ENCODE assay signal across 23 mouse cellular contexts in genomic region chr13:19794486-19794885, GRCm38 (mm10). TPM values are rescaled to one million over a fixed set of nuclear protein-coding genes. Genes with fewer than 3 reads are reported as not detected.
DNase-seq lines count a peak whose midpoint lies in the region; ATAC-seq and TF ChIP-seq lines count a peak whose summit lies in the region.
"Had no signal": no experiment of that assay in that cellular context is flagged by ENCODE, and none has a peak within 500 bp of the region (broad histone marks: within the 10 kb centered on the region; RNA-seq: fewer than 3 reads in every experiment).

No protein-coding gene starts in this region.

- TF ChIP-seq CTCF in lung, adult 2 months (IDR thresholded peaks at IDR 0.05; ENCODE audit: insufficient read depth, low read length), result no peak
- TF ChIP-seq CTCF in brain, embryonic 14.5 days (IDR thresholded peaks at IDR 0.05; ENCODE audit: borderline replicate concordance, extremely low read depth, insufficient read depth, insufficient read length), result no peak
- TF ChIP-seq CTCF in lung, postnatal 0 days (IDR thresholded peaks at IDR 0.05), result no peak

- no peak overlapping the region for H3K9ac ChIP-seq in lung, postnatal 0 days (replicated peaks; ENCODE audit: low read depth)
- H3K9ac ChIP-seq: limb, embryonic 13.5 days; lung, embryonic 15.5 days; midbrain, embryonic 12.5 days had no signal

- TF ChIP-seq EP300 in lung, postnatal 0 days (IDR thresholded peaks at IDR 0.05), result no peak

- no peaks in the 10 kb centered on the region for H3K27me3 ChIP-seq in lung, postnatal 0 days (replicated peaks; ENCODE audit: insufficient read depth, low read length)
- H3K27me3 ChIP-seq: limb, embryonic 13.5 days; lung, embryonic 15.5 days; midbrain, embryonic 12.5 days; Patski had no signal

- no peaks in the 10 kb centered on the region for H3K4me1 ChIP-seq in lung, adult 2 months (ENCODE audit: control insufficient read depth, insufficient read depth, low read length)
- H3K4me1 ChIP-seq in lung, postnatal 0 days (ENCODE audit: insufficient read depth, low read depth, low read length), result no peaks in the 10 kb centered on the region
- H3K4me1 ChIP-seq: embryonic facial prominence, embryonic 10.5 days; limb, embryonic 13.5 days; lung, embryonic 15.5 days; midbrain, embryonic 12.5 days had no signal

- no peak for TF ChIP-seq POLR2A in lung, adult 2 months (IDR thresholded peaks at IDR 0.05; ENCODE audit: borderline replicate concordance, extremely low read depth, low read depth, low read length)
- TF ChIP-seq POLR2A in brain, embryonic 14.5 days (IDR thresholded peaks at IDR 0.05; ENCODE audit: borderline replicate concordance, extremely low read depth, insufficient read depth, insufficient read length, poor library complexity, severe bottlenecking), result no peak

- H3K27ac ChIP-seq in lung, postnatal 0 days (ENCODE audit: low read length), result no peak overlapping the region
- H3K27ac ChIP-seq: embryonic facial prominence, embryonic 10.5 days; hindbrain, postnatal 0 days; layer of hippocampus, adult 2 months; limb, embryonic 13.5 days; lung, embryonic 15.5 days; midbrain, embryonic 12.5 days; stomach, postnatal 0 days had no signal

- H3K36me3 ChIP-seq in lung, postnatal 0 days (ENCODE audit: insufficient read depth, low read length), result no peaks in the 10 kb centered on the region
- H3K36me3 ChIP-seq: embryonic facial prominence, embryonic 10.5 days; limb, embryonic 13.5 days; lung, embryonic 15.5 days; midbrain, embryonic 12.5 days had no signal

- ATAC-seq in lung, postnatal 0 days, result no peak
- peak; percentile 97 for ATAC-seq in monocyte, adult 5-6 weeks (replicated peaks; ENCODE audit: insufficient number of reproducible peaks, low FRiP score, low TSS enrichment, poor library complexity, severe bottlenecking)
- ATAC-seq: hindbrain, postnatal 0 days; Patski had no signal

- WGBS in lung, adult 2 months, result 66% methylated on average over 6 of the region's 6 CpGs
- 64% methylated on average over 6 of the region's 6 CpGs for WGBS in lung, postnatal 0 days

- no peaks in the 10 kb centered on the region for H3K9me3 ChIP-seq in lung, postnatal 0 days (ENCODE audit: low read length)
- H3K9me3 ChIP-seq: embryonic facial prominence, embryonic 10.5 days; limb, embryonic 13.5 days; lung, embryonic 15.5 days; midbrain, embryonic 12.5 days had no signal

- no peak overlapping the region for H3K4me2 ChIP-seq in lung, postnatal 0 days (replicated peaks; ENCODE audit: low read depth, low read length)
- H3K4me2 ChIP-seq: limb, embryonic 13.5 days; lung, embryonic 15.5 days; midbrain, embryonic 12.5 days had no signal

- H3K4me3 ChIP-seq in lung, adult 2 months (replicated peaks; ENCODE audit: extremely low read depth, low read depth, low read length), result no peak overlapping the region
- H3K4me3 ChIP-seq in lung, postnatal 0 days (ENCODE audit: low read depth, low read length), result no peak overlapping the region
- H3K4me3 ChIP-seq: embryonic facial prominence, embryonic 10.5 days; layer of hippocampus, adult 2 months; limb, embryonic 13.5 days; lung, embryonic 15.5 days; midbrain, embryonic 12.5 days had no signal

- peak; percentile 18 to 23 for DNase-seq in lung, adult 18-20 months
- no peak for DNase-seq in lung, adult 2 months
- peak; percentile 11 for DNase-seq in brain, embryonic 14.5 days (ENCODE audit: low read depth)
- DNase-seq in lung, postnatal 0 days (ENCODE audit: low spot score), result peak; percentile 28
- DNase-seq in thymus, postnatal 4 days, result no peak
- no peak for DNase-seq in frontal cortex, postnatal 36 days (ENCODE audit: low spot score in 2 of 2)
- DNase-seq in urinary bladder, postnatal 25 days (ENCODE audit: low spot score), result no peak
- DNase-seq: cerebellum, postnatal 14 days; heart, postnatal 14 days; kidney, adult 8-10 months; right cerebral cortex, postnatal 4 days; thymus, postnatal 14 days had no signal

RNA-seq across cellular contexts. Expression of gene Gpr141, which starts 29.6 kb away (rescaled TPM):
- polyA plus RNA-seq in lung, adult 2 months (2012; rRNA removed), result 0.46 and 1.5 TPM in 2 replicates
- polyA plus RNA-seq in brain, embryonic 14.5 days (2012; rRNA removed), result 0.03 and 0.11 TPM in 2 replicates
- polyA plus RNA-seq in lung, postnatal 0 days (2015; fragmentation: Nextera tagmentation; extraction: Ambion mirVana), result 1.4 and 2.6 TPM in 2 replicates
- 155 to 242 TPM (median 218 TPM) in 3 replicates for total RNA-seq in monocyte, adult 5-6 weeks (2017)
- total RNA-seq: gastrocnemius, adult 8-10 months; layer of hippocampus, adult 2 months; left cerebral cortex, adult 18-20 months had no signal
- polyA plus RNA-seq: midbrain, embryonic 12.5 days; Patski had no signal

Comparison
In these comparisons a context has a peak if more than half of its experiments do, and no peak if none do; other contexts are left out.
1. DNase-seq: peak in lung, adult 18-20 months (2 of 2), brain, embryonic 14.5 days (single experiment) and lung, postnatal 0 days (single experiment); none in lung, adult 2 months (single experiment), thymus, postnatal 4 days (single experiment), frontal cortex, postnatal 36 days (0 of 2) and urinary bladder, postnatal 25 days (single experiment).